Mouse (Mus musculus): ENCODE results near the gene Prom1. TPM values are rescaled to one million over a fixed set of nuclear protein-coding genes. Genes with fewer than 3 reads are reported as not detected.

The Prom1 gene
- polyA plus RNA-seq, 1 experiment from 2014 or later = 52.4 TPM

GRCm38 (mm10) chr5:44104686-44105085 is 2.9 kb upstream of the Prom1 start:
- no peak overlapping the region for H3K27ac ChIP-seq
- H3K27me3 ChIP-seq (replicated peaks) = no peaks in the 10 kb centered on the region
- ATAC-seq (ENCODE audit: insufficient read depth, low FRiP score, low read depth) = no peak
- H3K4me1 ChIP-seq = peaks cover 6% of the 10 kb centered on the region
- 74% methylated on average over 8 of the region's 8 CpGs for WGBS
- no peak overlapping the region for H3K9ac ChIP-seq
- no peaks in the 10 kb centered on the region for H3K9me3 ChIP-seq
- H3K4me3 ChIP-seq (replicated peaks) = no peak overlapping the region
- H3K4me2 ChIP-seq = no peak overlapping the region
- H3K36me3 ChIP-seq = no peaks in the 10 kb centered on the region

DNA sequence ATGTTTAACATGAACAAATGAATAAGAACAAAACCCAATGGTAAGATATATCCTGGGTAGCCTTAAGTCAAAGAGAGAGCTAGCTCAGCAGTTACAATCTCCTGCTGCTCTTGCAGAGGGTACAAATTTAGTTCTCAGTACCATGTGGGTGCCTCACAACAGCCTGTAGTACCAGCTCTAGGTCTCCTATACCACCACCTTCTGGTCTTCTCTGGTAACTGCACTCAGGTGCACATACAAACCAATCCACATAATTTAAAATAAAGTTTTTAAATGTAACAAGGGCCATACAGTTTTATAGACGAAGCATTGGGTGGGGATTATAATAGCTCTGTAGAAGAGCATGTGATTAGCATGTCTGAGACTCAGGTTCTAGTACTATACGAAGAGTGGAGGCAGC is 2.3 kb upstream of the Prom1 start:
- Histone ChIP-seq H3K9ac (no peak overlapping the region), H3K27me3 (replicated peaks) (no peaks in the 10 kb centered on the region), H3K9me3 (no peaks in the 10 kb centered on the region), H3K27ac (no peak overlapping the region), H3K36me3 (no peaks in the 10 kb centered on the region), H3K4me1 (peaks cover 6% of the 10 kb centered on the region), H3K4me3 (replicated peaks) (no peak overlapping the region), H3K4me2 (no peak overlapping the region)
- WGBS = 79% methylated on average over 2 of the region's 2 CpGs
- ATAC-seq (ENCODE audit: insufficient read depth, low FRiP score, low read depth) = no peak

GRCm38 (mm10) chr5:44103121-44103520 is 1.3 kb upstream of the Prom1 start:
- Histone ChIP-seq H3K27ac (no peak overlapping the region), H3K9me3 (no peaks in the 10 kb centered on the region), H3K4me2 (no peak overlapping the region), H3K9ac (no peak overlapping the region), H3K27me3 (replicated peaks) (no peaks in the 10 kb centered on the region), H3K36me3 (no peaks in the 10 kb centered on the region), H3K4me1 (peaks cover 6% of the 10 kb centered on the region), H3K4me3 (replicated peaks) (no peak overlapping the region)
- no peak for ATAC-seq (ENCODE audit: insufficient read depth, low FRiP score, low read depth)
- 82% methylated on average over 7 of the region's 7 CpGs for WGBS

DNA sequence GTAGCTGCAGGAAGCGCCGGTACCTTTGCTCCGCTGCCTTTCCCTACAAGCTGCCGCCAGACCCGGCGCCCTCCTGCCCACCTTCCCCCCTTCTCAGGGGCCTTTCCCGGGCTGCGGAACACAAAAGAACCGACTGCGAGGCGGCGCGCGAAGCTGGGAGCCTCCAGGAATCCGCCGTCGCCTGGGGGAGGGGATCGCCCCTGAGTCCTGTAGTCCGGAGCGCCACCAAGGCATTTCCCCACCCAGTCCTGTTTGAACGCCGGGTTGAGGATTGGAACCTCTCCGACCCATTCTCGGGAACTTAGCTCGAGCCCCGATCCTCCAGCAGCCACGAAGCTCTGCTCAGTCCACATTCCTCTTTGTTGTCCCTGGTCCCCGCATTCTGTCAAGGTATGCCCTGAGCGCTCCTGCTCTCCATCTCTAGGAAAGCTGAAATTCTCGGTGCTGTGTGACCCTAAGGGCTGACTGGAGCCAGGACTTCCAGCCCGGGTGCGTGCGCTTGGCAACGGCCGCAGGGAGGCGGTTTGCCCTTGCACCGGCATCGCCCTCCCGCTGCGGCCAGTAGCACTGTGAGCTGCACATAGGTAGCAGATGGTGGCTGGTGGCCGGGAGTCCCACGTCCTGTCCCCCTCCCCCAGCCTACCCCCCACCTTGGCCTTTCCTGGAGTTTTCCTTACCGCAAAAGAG is 1.1 kb downstream of the Prom1 start:
- Histone ChIP-seq H3K4me3 (replicated peaks) (peak overlapping the region; percentile 64), H3K36me3 (no peaks in the 10 kb centered on the region), H3K27me3 (replicated peaks) (no peaks in the 10 kb centered on the region), H3K9ac (peak overlapping the region; percentile 45), H3K4me2 (peak overlapping the region; percentile 83), H3K9me3 (no peaks in the 10 kb centered on the region), H3K4me1 (peaks cover 8% of the 10 kb centered on the region), H3K27ac (peak overlapping the region; percentile 84)
- WGBS = 0% methylated on average over 43 of the region's 43 CpGs
- peak; percentile 69 for ATAC-seq (ENCODE audit: insufficient read depth, low FRiP score, low read depth)

GRCm38 (mm10) chr5:44100187-44100543 is 1.7 kb downstream of the Prom1 start:
- H3K4me1 ChIP-seq = peaks cover 10% of the 10 kb centered on the region
- H3K9ac ChIP-seq = peak overlapping the region; percentile 45
- H3K9me3 ChIP-seq = no peaks in the 10 kb centered on the region
- no peaks in the 10 kb centered on the region for H3K27me3 ChIP-seq (replicated peaks)
- 6% methylated on average over 12 of the region's 12 CpGs for WGBS
- H3K36me3 ChIP-seq = no peaks in the 10 kb centered on the region
- H3K4me3 ChIP-seq (replicated peaks) = peak overlapping the region; percentile 64
- H3K4me2 ChIP-seq = peak overlapping the region; percentile 83
- H3K27ac ChIP-seq = peak overlapping the region; percentile 84
- ATAC-seq (ENCODE audit: insufficient read depth, low FRiP score, low read depth) = peak; percentile 5; the same call in 1 of the 2 replicates

DNA sequence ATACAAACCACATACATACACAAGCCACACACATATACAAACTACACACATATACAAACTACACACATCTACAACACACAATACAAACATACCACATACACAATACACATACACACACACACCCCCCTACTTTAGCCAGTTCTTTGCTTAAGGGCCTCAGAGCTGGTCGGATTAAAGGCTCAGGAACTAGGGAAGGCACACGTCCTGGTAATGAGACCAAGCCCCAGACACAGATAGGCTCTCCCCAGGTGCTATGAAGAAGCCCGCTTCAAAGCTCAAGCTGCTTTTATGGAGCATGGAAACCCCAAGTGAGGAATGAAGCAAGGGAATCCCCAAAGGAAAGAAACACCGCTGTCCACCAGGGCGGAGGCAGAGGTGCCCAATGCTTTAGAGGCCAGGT is 4.8 kb downstream of the Prom1 start:
- 78% methylated on average over 5 of the region's 5 CpGs for WGBS
- H3K9me3 ChIP-seq = no peaks in the 10 kb centered on the region
- H3K27ac ChIP-seq = no peak overlapping the region
- ATAC-seq (ENCODE audit: insufficient read depth, low FRiP score, low read depth) = no peak
- H3K9ac ChIP-seq = no peak overlapping the region
- no peaks in the 10 kb centered on the region for H3K27me3 ChIP-seq (replicated peaks)
- H3K4me2 ChIP-seq = no peak overlapping the region
- H3K36me3 ChIP-seq = 0 out of 2 replicates have a peak, but pooled peaks cover 2% of the 10 kb centered on the region
- H3K4me1 ChIP-seq = peaks cover 6% of the 10 kb centered on the region; the same call in 1 of the 2 replicates
- no peak overlapping the region for H3K4me3 ChIP-seq (replicated peaks)

DNA sequence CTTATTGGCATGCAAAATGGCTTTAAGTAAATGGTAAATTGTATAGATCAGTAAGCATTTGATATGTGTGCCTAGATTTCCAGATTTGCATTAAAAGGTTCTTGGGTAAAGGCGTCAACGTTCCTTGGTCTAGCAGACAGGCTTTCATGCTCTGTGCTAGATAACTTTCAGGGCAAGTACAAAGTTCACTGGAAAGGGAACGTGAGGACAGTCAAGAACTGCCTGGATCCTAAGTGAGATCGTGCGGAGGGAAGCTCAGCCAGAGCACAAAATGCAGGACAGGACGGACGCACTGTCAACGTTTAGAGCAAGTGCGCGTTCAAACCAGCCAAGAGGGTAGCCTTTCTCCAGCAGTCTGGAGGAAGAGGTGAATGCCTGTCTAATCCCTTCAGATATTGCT is 5.7 kb downstream of the Prom1 start:
- H3K4me3 ChIP-seq (replicated peaks) = no peak overlapping the region
- no peak overlapping the region for H3K4me2 ChIP-seq
- ATAC-seq (ENCODE audit: insufficient read depth, low FRiP score, low read depth) = no peak
- H3K27ac ChIP-seq = no peak overlapping the region
- no peaks in the 10 kb centered on the region for H3K9me3 ChIP-seq
- H3K4me1 ChIP-seq = 0 out of 2 replicates have a peak, but pooled peaks cover 6% of the 10 kb centered on the region
- no peak overlapping the region for H3K9ac ChIP-seq
- H3K27me3 ChIP-seq (replicated peaks) = no peaks in the 10 kb centered on the region
- 0 out of 2 replicates have a peak, but pooled peaks cover 7% of the 10 kb centered on the region for H3K36me3 ChIP-seq
- WGBS = 72% methylated on average over 10 of the region's 10 CpGs

DNA sequence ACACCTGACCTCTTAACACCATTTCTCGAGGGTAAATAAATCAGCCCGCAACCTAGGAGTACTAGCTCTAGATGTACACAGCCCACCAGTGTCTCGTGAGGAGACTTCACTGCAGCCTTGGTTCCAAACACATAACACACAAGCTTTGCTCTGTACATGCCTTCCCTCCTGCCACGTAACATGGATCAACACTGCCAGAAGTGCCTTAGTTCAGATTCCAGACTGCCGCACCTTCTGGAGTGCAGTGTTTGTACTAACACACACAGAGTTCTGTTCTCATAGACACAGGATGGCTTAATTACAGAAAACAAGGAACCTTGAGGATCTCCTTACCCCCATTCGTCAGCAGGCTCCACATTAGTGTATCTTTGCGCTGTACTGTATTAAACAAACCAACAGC is 6.1 kb downstream of the Prom1 start:
- H3K4me1 ChIP-seq = 0 out of 2 replicates have a peak, but pooled peaks cover 6% of the 10 kb centered on the region
- no peaks in the 10 kb centered on the region for H3K9me3 ChIP-seq
- H3K9ac ChIP-seq = no peak overlapping the region
- 62% methylated on average over 7 of the region's 7 CpGs for WGBS
- no peak for ATAC-seq (ENCODE audit: insufficient read depth, low FRiP score, low read depth)
- no peak overlapping the region for H3K4me3 ChIP-seq (replicated peaks)
- 0 out of 2 replicates have a peak, but pooled peaks cover 7% of the 10 kb centered on the region for H3K36me3 ChIP-seq
- H3K27me3 ChIP-seq (replicated peaks) = no peaks in the 10 kb centered on the region
- H3K27ac ChIP-seq = no peak overlapping the region
- no peak overlapping the region for H3K4me2 ChIP-seq

DNA sequence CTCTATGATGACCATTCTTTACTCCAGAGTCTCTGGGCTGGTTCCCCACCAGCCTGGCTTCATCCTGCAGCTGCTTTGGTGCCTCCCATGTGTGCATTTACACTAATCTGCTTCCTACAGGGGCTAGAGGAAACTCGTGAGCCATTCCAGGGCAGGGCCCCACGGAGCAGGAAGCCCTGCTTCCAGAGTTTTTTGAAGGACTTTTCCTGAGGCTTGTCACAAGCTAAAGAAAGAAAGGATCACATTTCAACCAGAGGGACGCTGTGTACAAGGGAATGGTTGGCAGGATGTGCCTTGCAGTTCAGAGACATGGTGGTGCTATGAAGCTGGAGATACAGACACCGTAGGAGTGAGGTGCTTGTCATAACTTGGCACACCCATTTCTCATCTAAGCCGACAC is 14.8 kb downstream of the Prom1 start:
- 36% methylated on average over 5 of the region's 5 CpGs for WGBS
- H3K36me3 ChIP-seq = 0 out of 2 replicates have a peak, but pooled peaks cover 5% of the 10 kb centered on the region
- H3K4me1 ChIP-seq = no peaks in the 10 kb centered on the region
- no peak overlapping the region for H3K4me2 ChIP-seq
- peak overlapping the region; percentile 62; the same call in 1 of the 2 replicates for H3K27ac ChIP-seq
- no peaks in the 10 kb centered on the region for H3K9me3 ChIP-seq
- H3K27me3 ChIP-seq (replicated peaks) = no peaks in the 10 kb centered on the region
- ATAC-seq (ENCODE audit: insufficient read depth, low FRiP score, low read depth) = peak; percentile 47; the same call in 1 of the 2 replicates
- no peak overlapping the region for H3K9ac ChIP-seq
- H3K4me3 ChIP-seq (replicated peaks) = no peak overlapping the region

- WGBS = 85% methylated on average over 7 of the region's 7 CpGs
- ATAC-seq (ENCODE audit: insufficient read depth, low FRiP score, low read depth) = no peak
- H3K9ac ChIP-seq = no peak overlapping the region
- H3K4me3 ChIP-seq (replicated peaks) = no peak overlapping the region
- H3K9me3 ChIP-seq = no peaks in the 10 kb centered on the region
- H3K27ac ChIP-seq = no peak overlapping the region
- no peaks in the 10 kb centered on the region for H3K4me1 ChIP-seq
- no peaks in the 10 kb centered on the region for H3K36me3 ChIP-seq
- H3K27me3 ChIP-seq (replicated peaks) = no peaks in the 10 kb centered on the region
- no peak overlapping the region for H3K4me2 ChIP-seq
Observed at GRCm38 (mm10) chr5:44085871-44086270, 16.0 kb downstream of the Prom1 start.

DNA sequence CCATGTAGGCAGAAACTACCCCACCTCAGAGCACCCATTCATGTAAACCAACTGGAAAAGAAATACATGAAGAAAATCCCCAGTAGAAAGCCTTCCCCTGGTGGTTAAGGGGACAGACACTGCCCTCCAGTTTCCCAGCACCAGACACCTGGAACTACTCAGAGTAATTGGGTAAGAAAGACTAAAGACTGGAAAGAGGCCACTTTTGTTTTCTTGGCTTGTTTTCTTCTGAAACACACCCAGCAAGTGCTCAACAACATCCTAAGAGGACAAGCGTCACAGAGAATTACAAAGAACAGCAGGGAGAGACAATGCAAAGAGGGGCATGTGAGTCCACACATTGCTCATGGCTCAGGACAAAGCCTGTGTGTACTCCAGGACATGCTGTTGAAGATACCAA is 20.7 kb downstream of the Prom1 start:
- Histone ChIP-seq H3K4me2 (no peak overlapping the region), H3K27me3 (replicated peaks) (no peaks in the 10 kb centered on the region), H3K9ac (no peak overlapping the region), H3K9me3 (no peaks in the 10 kb centered on the region), H3K4me3 (replicated peaks) (no peak overlapping the region), H3K36me3 (no peaks in the 10 kb centered on the region), H3K27ac (no peak overlapping the region), H3K4me1 (no peaks in the 10 kb centered on the region)
- no peak for ATAC-seq (ENCODE audit: insufficient read depth, low FRiP score, low read depth)
- 74% methylated on average over 1 of the region's 1 CpGs for WGBS

DNA sequence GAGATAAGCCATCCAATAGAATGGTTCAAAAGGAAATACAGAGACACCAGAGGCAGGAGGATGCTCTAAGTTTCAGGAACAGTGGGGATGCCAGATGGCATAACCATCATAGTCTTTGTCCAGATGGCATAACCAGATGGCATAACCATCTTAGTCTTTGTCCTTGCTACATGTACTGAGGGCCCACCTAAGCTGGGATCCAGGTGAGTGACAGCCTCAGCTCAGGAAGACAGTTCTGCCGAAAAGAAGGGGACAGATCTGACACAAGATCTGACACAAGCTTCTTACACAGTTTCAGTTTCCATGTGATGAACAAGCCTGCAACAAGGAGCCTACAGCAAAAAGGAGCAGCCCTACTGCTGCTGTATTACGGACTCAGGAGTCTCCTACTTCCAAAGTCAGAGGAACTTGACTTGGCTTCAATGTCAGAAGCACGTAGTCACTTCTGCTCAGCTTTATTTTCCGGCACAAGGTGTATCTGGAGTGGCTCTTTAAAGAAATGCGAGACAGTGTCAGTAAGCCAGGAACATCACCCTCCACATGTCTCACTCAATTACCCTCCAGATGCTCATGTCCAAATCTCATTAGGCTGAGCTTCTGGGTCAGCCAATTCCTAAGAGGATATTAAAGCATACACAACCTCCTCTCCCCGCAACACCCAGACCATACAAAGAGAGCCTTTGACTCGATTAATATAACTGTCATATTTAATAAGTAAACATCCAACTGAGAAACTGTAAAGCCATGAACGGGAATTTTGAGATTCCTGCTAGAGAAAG is 21.4 kb downstream of the Prom1 start:
- H3K36me3 ChIP-seq = no peaks in the 10 kb centered on the region
- H3K27me3 ChIP-seq (replicated peaks) = no peaks in the 10 kb centered on the region
- no peak overlapping the region for H3K4me2 ChIP-seq
- no peak overlapping the region for H3K4me3 ChIP-seq (replicated peaks)
- no peaks in the 10 kb centered on the region for H3K9me3 ChIP-seq
- WGBS = 71% methylated on average over 8 of the region's 8 CpGs
- ATAC-seq (ENCODE audit: insufficient read depth, low FRiP score, low read depth) = no peak
- no peak overlapping the region for H3K9ac ChIP-seq
- no peak overlapping the region for H3K27ac ChIP-seq
- H3K4me1 ChIP-seq = no peaks in the 10 kb centered on the region
